Comparison of ENCODE assay signal across 8 mouse cellular contexts in genomic region chr17:29033569-29034061, GRCm38 (mm10). TPM values are rescaled to one million over a fixed set of nuclear protein-coding genes. Genes with fewer than 3 reads are reported as not detected.
DNase-seq lines count a peak whose midpoint lies in the region; ATAC-seq and TF ChIP-seq lines count a peak whose summit lies in the region.

No protein-coding gene starts in this region.

- peak overlapping the region; percentile 92 for H3K4me3 ChIP-seq in erythroblast, embryonic 14.5 days (replicated peaks)
- H3K4me3 ChIP-seq in E14TG2a.4 (replicated peaks; ENCODE audit: low read length) = peak overlapping the region; percentile 97
- H3K4me3 ChIP-seq in hindbrain, embryonic 10.5 days = peak overlapping the region; percentile 88
- H3K4me3 ChIP-seq in liver, embryonic 13.5 days (replicated peaks) = peak overlapping the region; percentile 79

- WGBS in hindbrain, embryonic 10.5 days = 0% methylated on average over 6 of the region's 6 CpGs
- WGBS in liver, embryonic 13.5 days (ENCODE audit: insufficient replicate concordance) = 0% methylated on average over 6 of the region's 6 CpGs

- ATAC-seq in erythroblast, adult 5-6 weeks (replicated peaks; ENCODE audit: low FRiP score, poor library complexity, severe bottlenecking) = no peak
- no peak for ATAC-seq in liver, embryonic 13.5 days (ENCODE audit: low read depth)

- H3K36me3 ChIP-seq in erythroblast, embryonic 14.5 days (ENCODE audit: control insufficient read depth) = peaks cover 55% of the 10 kb centered on the region
- H3K36me3 ChIP-seq in E14TG2a.4 (ENCODE audit: insufficient read depth, low read length) = peaks cover 53% of the 10 kb centered on the region
- H3K36me3 ChIP-seq in hindbrain, embryonic 10.5 days = peaks cover 46% of the 10 kb centered on the region
- H3K36me3 ChIP-seq in liver, embryonic 13.5 days = peaks cover 46% of the 10 kb centered on the region

- no peaks in the 10 kb centered on the region for H3K27me3 ChIP-seq in erythroblast, embryonic 14.5 days (ENCODE audit: control insufficient read depth)
- H3K27me3 ChIP-seq in E14TG2a.4 (ENCODE audit: insufficient read depth, low read length) = no peaks in the 10 kb centered on the region
- no peaks in the 10 kb centered on the region for H3K27me3 ChIP-seq in hindbrain, embryonic 10.5 days (ENCODE audit: insufficient read depth, poor library complexity, severe bottlenecking)
- no peaks in the 10 kb centered on the region for H3K27me3 ChIP-seq in liver, embryonic 13.5 days

- peak overlapping the region; percentile 99 for H3K27ac ChIP-seq in hindbrain, embryonic 10.5 days
- peak overlapping the region; percentile 97 for H3K27ac ChIP-seq in liver, embryonic 13.5 days

- no peak for TF ChIP-seq CTCF in E14TG2a.4 (conservative IDR thresholded peaks at IDR 0.05; ENCODE audit: low read length)

- H3K4me1 ChIP-seq in erythroblast, embryonic 14.5 days (ENCODE audit: control insufficient read depth) = peaks cover 44% of the 10 kb centered on the region
- peaks cover 57% of the 10 kb centered on the region for H3K4me1 ChIP-seq in E14TG2a.4 (replicated peaks; ENCODE audit: low read depth, low read length)
- peaks cover 37% of the 10 kb centered on the region for H3K4me1 ChIP-seq in hindbrain, embryonic 10.5 days (replicated peaks)
- H3K4me1 ChIP-seq in liver, embryonic 13.5 days (replicated peaks) = peaks cover 56% of the 10 kb centered on the region

- peak overlapping the region; percentile 92 for H3K9ac ChIP-seq in liver, embryonic 13.5 days

- no peaks in the 10 kb centered on the region for H3K9me3 ChIP-seq in erythroblast, embryonic 14.5 days (ENCODE audit: control insufficient read depth, low read length)
- no peaks in the 10 kb centered on the region for H3K9me3 ChIP-seq in E14TG2a.4 (ENCODE audit: low read length)
- H3K9me3 ChIP-seq in hindbrain, embryonic 10.5 days = no peaks in the 10 kb centered on the region
- H3K9me3 ChIP-seq in liver, embryonic 13.5 days (replicated peaks) = no peaks in the 10 kb centered on the region

- DNase-seq in hindbrain, embryonic 10.5 days (ENCODE audit: low spot score) = no peak
- DNase-seq in liver, embryonic 13.5 days = no peak
- DNase-seq in left cerebral cortex, adult 9 months (ENCODE audit: low spot score in 2 of 2) = no peak
- DNase-seq in left cerebral cortex, adult 8-10 months (ENCODE audit: low spot score in 2 of 2) = no peak
- no peak for DNase-seq in cerebellum, postnatal 4 days (ENCODE audit: low spot score in 2 of 2)

- peak overlapping the region; percentile 88 for H3K4me2 ChIP-seq in liver, embryonic 13.5 days

RNA-seq across cellular contexts. Expression of gene Srsf3, which starts 1.2 kb away (rescaled TPM):
- 3.2 and 16.8 TPM in 2 replicates for polyA plus RNA-seq in erythroblast, embryonic 14.5 days (2012)
- total RNA-seq in erythroblast, adult 5-6 weeks (2015; ENCODE audit: low replicate concordance) = 154 and 174 TPM in 2 replicates
- total RNA-seq in erythroblast, adult 5-6 weeks (2017; ENCODE audit: low replicate concordance) = 208 and 211 TPM in 2 replicates
- 723 and 795 TPM in 2 replicates for polyA plus RNA-seq in hindbrain, embryonic 10.5 days (2016; fragmentation: Nextera tagmentation; extraction: Ambion mirVana)
- polyA plus RNA-seq in liver, embryonic 13.5 days (2015; fragmentation: Nextera tagmentation; extraction: Ambion mirVana) = 320 and 398 TPM in 2 replicates
- total RNA-seq in left cerebral cortex, adult 8-10 months (2022) = 100 to 1,000 TPM; 101 to 142 (median 115) TPM

RNA-seq across cellular contexts. Expression of gene Stk38, which starts 25.8 kb away (rescaled TPM):
- 4.2 and 4.4 TPM in 2 replicates for polyA plus RNA-seq in erythroblast, embryonic 14.5 days (2012)
- 34.9 and 93.6 TPM in 2 replicates for total RNA-seq in erythroblast, adult 5-6 weeks (2015; ENCODE audit: low replicate concordance)
- total RNA-seq in erythroblast, adult 5-6 weeks (2017; ENCODE audit: low replicate concordance) = 47.2 and 57.4 TPM in 2 replicates
- polyA plus RNA-seq in hindbrain, embryonic 10.5 days (2016; fragmentation: Nextera tagmentation; extraction: Ambion mirVana) = 131 and 133 TPM in 2 replicates
- 38.4 and 44.6 TPM in 2 replicates for polyA plus RNA-seq in liver, embryonic 13.5 days (2015; fragmentation: Nextera tagmentation; extraction: Ambion mirVana)
- 10 to 100 TPM; 46.7 to 54.7 (median 48.4) TPM for total RNA-seq in left cerebral cortex, adult 8-10 months (2022)

RNA-seq across cellular contexts. Expression of gene Cdkn1a, which starts 57.2 kb away (rescaled TPM):
- 5.0 and 6.4 TPM in 2 replicates for polyA plus RNA-seq in erythroblast, embryonic 14.5 days (2012)
- 0.63 and 4.6 TPM in 2 replicates for total RNA-seq in erythroblast, adult 5-6 weeks (2015; ENCODE audit: low replicate concordance)
- total RNA-seq in erythroblast, adult 5-6 weeks (2017; ENCODE audit: low replicate concordance) = 0.34 and 0.42 TPM in 2 replicates
- 29.9 and 36.0 TPM in 2 replicates for polyA plus RNA-seq in hindbrain, embryonic 10.5 days (2016; fragmentation: Nextera tagmentation; extraction: Ambion mirVana)
- polyA plus RNA-seq in liver, embryonic 13.5 days (2015; fragmentation: Nextera tagmentation; extraction: Ambion mirVana) = 8.6 and 10.1 TPM in 2 replicates
- 10 to 100 TPM; 18.9 to 27.0 (median 19.5) TPM for total RNA-seq in left cerebral cortex, adult 8-10 months (2022)

Comparison
In these comparisons a context has a peak if more than half of its experiments do, and no peak if none do; other contexts are left out.
1. RNA of gene Srsf3, which starts 1.2 kb away (polyA plus RNA-seq): 723 to 795 TPM in hindbrain, embryonic 10.5 days and 320 to 398 TPM in liver, embryonic 13.5 days; 3.2 to 16.8 TPM in erythroblast, embryonic 14.5 days; every median in the first group is over 10 times any median in the second.
2. Peak in every context shown above with its lines, with median percentiles within 50 percentile points of each other: H3K4me3 ChIP-seq.